Mouse (Mus musculus): ENCODE data around the gene Il17re.

Il17re gene

DNA sequence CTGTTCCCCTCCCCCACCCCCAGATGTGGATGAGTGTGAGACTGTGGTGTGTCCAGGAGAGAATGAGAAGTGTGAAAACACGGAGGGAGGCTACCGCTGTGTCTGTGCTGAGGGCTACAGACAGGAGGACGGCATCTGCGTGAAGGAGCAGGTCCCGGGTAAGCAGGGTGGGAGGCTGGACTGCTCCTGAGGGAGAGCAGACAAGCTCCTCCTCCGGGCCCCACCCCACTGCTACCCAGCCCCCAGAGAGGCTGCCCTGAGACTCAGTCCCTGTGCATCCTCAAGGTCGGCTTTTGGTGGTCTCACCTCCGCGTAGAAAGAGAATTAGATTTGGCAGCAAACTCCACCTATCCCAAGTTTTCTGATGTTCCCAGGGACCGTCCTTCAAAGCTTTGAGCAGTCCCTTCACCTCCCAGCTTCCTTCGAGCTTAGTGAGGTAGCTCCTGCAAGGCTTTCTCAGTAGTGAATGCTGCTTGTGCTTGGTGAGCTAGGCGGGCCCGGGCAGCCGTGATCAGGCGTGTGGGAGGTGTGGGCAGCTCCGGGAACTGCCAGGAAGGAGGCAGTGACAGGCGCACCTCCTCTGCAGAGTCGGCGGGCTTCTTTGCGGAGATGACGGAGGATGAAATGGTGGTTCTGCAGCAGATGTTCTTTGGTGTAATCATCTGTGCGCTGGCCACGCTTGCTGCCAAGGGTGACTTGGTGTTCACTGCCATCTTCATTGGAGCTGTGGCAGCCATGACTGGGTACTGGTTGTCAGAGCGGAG lies 34.0 kb downstream of the Il17re start:
- DNase-seq = no peak

DNA sequence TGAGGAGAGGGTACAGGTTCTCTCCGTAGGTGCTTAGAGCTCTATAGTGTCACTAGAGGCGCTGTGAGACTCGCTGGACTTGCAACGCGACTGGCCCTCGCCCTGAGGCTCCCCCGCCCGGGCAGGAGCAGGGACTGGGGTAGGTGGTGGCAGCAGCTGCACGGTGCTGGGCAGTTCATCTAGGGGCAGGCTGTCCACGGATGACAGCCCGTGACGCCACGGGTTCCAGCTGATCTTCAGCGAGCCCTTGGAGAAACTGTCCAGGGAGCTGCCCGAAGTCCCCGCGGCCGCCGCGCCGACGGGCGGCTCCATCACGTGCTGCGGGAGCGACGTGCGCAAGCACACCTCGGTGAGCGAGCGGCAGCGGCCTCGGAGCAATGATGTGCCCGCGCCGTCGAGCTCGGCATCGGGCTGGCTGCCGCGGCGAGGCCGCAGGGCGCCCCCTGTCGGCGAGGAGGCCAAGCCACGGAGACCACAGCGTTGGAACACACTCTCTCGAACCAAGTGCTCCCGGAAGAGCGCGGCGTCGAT lies 36.0 kb downstream of the Il17re start:
- DNase-seq = peak; percentile 78

DNA sequence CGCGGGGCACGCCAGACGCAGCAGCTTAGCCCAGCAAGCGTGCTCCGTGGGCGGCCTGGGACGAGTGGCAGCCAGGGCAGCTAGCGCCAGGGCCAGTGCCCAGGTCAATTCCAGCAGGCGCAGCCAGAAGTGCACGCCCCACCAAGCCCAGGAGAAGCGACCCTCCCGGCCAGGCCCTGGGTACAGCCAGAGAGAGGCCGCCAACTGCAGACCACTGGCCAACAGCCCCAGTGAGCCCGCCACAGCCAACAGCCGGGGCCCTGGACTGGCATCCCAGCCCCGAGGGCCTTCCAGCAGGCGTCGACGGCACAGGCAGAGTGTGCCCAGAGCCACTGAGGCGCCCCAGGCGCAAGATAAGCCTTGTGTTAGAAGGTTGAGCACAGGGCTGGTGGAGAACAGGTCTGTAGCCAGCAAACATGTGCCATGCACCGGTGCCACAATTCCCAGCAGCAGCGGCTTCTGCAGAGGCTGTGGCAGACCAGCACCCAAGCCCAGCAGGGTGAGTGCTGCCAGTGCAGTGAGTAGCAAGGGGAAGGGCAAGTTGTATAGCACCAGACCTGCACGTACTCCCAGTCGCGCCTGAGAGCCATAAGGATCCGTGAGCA lies 36.9 kb downstream of the Il17re start:
- DNase-seq = no peak

DNA sequence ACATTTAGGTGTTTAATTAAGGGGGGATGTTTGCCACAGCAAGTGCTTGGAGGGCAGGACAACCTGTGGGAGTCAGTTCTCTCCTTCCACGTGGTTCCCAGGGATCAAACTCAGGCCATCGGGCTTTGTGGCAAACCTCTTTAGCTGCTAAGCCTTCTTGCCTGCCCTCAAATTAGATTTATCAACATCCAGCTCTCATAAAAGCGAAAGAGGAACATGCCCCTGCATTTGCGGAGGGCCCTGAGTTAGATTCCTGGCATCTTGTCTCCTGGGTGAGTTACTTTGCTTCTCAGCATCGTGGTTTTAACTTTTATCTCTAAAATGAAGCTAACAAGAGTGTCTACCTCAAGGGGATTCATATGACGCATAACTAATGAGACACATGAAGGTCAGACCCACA lies 41.1 kb downstream of the Il17re start:
- DNase-seq = no peak

DNA sequence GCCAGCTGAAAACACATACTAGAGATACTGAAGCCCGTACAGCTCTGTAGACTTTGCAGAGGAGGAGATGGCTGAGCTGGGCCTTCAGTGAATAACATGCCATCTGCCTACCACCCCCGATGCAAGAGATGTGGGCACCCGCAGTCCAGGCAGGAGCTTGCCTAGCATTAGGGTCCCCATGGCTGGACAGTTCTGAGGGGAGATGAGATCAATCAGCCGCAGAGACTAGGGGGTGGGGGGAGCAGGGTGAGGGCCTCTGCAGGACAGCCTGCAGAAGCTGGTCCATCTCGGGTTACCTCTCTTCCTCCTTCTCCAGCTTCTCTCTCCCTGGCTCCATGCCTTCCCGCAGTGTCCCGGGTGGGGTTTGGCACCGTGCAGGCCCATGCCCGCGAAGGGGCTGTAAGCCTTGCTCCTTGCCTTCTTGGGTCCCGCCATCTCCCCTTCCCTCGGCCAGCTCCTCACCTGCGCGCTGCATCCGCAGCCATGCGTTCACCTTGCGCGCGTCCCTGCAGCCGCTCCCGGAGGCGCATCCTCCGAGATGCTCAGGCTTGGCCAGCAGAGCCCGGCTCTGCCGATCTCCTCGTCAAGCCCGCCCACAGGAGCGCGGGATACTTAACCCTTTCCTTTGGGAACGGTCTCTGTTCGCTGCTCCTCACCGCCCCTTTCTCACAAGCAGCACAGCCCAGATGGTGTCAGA lies 43.3 kb downstream of the Il17re start, which contains the start of gene Prrt3:
Gene Prrt3 (minus strand): TSS at position 544 of the 697 bp plus-strand sequence.
- peak; percentile 69 for DNase-seq

DNA sequence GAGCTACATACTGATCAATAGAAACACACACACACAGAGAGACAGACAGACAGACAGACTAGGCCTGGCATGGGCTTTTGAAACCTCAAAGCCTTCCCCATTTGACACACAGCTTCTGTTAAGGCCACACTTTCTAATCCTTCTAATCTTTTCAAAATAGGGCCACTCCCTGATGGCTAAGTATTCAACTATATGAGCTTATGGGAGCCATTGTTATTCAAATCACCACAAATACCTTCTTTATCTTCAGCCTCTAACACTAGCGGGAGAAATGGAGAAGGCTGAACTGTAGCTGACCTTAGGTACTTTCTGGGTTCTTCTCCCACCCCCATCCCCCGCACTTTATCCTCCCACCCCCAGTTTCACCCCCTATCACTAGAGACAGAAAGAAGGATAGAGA lies 44.5 kb downstream of the Il17re start:
- DNase-seq = no peak

DNA sequence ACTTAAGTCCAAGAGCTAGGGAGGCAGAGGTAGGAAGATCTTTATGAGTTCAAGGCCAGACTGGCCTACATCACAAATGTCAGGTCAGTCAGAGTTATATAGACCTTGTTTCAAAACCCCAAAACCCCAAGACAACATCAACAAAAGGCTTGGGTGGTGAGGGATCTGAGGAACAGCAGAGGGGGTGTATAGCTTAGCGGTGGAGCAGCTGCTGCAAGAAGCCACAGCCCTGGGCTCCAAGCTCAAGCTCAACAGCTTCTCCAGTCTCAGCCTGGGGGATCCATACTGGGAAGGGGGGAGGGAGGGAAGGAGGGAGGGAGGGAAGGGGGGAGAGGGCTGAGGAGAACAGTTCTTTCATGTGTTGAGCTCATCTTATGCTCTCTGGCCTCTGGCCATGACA lies 47.4 kb downstream of the Il17re start:
- no peak for DNase-seq

DNA sequence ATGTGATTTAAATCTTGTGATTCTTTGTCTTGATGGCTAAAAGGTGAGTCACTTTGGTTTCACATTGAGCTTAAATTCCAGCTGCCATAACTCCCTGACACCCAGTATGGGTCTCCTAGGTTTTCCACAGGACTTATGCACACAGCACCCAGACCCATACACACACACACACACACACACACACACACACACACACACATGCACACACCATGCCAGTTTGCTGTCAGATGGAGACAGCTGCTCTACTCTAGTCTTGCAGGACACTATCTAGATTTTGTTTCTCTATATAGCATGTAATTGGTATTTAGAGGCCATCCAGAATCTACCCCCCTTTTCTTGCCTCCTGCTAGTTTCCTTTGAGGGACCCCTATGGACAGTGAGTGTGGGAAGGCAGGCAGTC lies 48.8 kb downstream of the Il17re start:
- DNase-seq = no peak

DNA sequence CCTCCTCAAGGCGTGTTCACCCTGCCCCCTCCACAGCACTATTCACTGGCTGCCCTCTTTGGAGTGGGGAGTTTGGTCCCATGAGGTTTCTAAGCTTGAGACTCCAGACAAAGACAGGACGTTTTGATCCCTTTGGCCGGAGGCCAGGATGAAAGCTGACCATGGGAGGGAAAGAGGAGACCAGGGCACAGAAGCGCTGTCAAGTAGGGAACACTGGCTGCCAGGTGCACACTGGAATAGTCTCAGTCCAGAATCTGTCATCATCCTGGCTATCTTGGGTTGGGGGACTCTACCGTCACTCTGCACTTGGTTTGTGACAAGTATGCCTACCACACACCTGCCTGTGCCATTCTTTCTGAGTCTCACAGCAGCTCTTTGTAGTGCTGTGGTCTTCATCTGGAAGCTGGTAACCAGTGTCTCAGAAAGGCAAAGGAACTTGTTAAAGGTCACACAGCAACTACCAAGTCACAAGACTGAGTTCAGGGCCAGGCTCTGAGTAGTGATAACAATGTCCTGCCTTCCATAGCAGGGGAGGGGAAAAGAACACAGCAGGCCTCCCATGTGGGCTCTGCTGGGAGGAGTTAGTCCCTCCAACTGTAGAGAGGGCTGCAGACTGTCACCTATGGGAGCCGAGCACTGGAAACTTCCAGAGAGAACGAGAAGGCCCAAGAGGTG lies 50.1 kb downstream of the Il17re start:
- no peak for DNase-seq

DNA sequence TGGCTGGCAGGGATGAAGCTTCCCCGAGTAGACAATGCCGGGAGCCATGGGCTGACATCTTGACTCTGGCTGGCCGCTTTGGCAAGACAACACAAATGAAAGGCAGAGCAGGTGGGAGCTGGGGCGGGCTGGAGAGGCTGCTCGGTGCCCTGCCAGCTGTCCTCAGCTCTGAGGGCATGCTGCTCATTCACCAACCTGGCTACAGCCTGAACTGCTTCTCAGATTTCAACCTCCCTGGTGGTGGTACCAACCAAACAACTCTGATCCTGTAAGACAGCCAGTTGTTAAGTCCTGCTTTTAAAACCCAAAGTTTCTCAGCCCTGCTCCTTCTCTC lies 50.6 kb downstream of the Il17re start:
- DNase-seq = no peak

DNA sequence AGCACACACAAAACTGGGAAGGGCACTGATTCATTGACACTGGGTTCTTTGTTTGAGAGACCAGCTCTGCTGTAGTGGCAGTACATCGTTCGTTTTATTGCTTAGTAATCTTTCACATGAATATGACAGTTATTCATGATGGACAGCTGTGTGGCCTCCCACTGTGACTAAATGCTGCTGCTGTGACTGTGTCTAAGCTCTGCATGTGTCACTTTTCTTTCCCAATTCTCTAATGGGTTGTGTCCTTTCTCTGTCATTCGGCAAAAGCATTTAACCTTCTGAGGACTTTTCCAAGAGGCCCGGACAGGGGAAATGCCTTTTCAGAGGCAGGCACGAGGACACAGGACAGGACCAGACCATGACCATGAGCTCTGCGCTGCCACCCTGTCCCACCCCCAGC lies 55.7 kb downstream of the Il17re start:
- DNase-seq = no peak

DNA sequence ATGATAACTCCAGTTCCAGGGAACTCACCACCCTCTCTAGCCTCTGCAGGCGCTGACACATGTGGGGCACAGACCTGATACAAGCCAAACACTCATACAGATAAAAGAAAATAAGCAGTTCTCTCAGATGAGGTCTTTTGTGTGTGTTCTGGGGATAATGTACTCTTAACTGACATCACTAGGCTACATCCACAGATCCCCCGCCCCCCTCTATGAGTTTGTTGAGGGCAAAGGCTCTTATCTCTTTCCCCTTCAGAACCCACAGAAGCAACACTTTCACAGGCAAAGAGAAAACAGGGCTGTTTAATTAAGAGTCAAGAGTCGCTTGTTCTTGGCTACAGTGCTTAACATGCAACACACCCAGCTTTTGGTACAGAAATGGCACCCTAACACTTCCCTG lies 56.3 kb downstream of the Il17re start:
- DNase-seq = no peak

DNA sequence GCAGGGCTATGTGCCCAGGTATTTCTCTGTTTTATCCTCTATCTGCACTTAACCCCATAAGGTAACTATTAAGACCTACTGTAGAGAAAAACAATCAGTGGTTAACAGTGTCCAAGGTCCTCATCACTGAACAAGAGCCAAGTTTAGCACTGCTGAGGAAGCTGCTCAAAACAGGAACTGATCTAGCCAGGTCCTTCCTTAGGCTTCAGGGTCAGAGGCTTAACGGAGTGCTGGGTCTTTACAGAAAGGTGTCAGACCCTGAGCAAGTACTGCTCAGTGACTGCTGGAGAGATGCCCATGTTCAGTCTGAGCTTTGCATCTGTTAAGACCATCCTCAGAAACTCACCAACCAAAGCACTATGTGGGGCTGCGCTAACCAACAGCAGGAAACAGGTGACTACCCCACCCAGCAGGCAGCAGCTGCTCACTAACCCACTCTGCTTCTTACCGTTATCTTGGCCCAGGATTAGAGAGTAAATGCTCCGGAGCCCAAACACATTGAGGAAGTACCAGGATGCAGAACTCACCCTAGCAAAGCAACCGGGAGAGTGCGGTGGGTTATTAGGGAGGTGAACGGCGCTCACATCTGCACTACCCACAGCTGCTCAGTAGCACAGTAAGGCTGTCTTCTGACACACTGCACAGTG lies 59.3 kb downstream of the Il17re start:
- no peak for DNase-seq

Data from right cerebral cortex, postnatal 4 days (tissue).